Mouse (Mus musculus) heart, postnatal 10 days (tissue): Measurements from ENCODE around the gene Olfr694. TPM values are rescaled to one million over a fixed set of nuclear protein-coding genes. Genes with fewer than 3 reads are reported as not detected.

Source experiments
- total RNA-seq, 2 experiments: library from RNA; stranded (reverse); gene quantifications; 2 replicates each; pipeline ENCODE4 v1.2.3; 2021

Olfr694 gene
- total RNA-seq, 2 experiments from 2014 or later, result not detected

Other genes with a start within 250 kb of the Olfr694 start
- not detected for gene Olfr693, start 11.2 kb downstream of the Olfr694 start, total RNA-seq
- not detected for gene Olfr695, start 24.6 kb upstream of the Olfr694 start, total RNA-seq
- not detected for gene Olfr697, start 50.6 kb upstream of the Olfr694 start, total RNA-seq
- gene Olfr698, start 63.6 kb upstream of the Olfr694 start, total RNA-seq, result not detected
- gene Olfr699, start 101.4 kb upstream of the Olfr694 start, total RNA-seq, result not detected
- gene Olfr700, start 117.0 kb upstream of the Olfr694 start, total RNA-seq, result not detected
- not detected for gene Olfr701, start 122.3 kb upstream of the Olfr694 start, total RNA-seq
- gene Olfr702, start 142.1 kb upstream of the Olfr694 start, total RNA-seq, result not detected
- gene Olfr703, start 151.5 kb upstream of the Olfr694 start, total RNA-seq, result not detected
- not detected for gene Olfr704, start 171.4 kb upstream of the Olfr694 start, total RNA-seq
- not detected for gene Olfr705, start 185.1 kb upstream of the Olfr694 start, total RNA-seq
- gene Olfr706, start 196.3 kb upstream of the Olfr694 start, total RNA-seq, result not detected
- not detected for gene Olfr707, start 209.4 kb upstream of the Olfr694 start, total RNA-seq
- not detected for gene Olfr1532-ps1, start 216.2 kb upstream of the Olfr694 start, total RNA-seq
- not detected for gene Olfr709-ps1, start 240.4 kb upstream of the Olfr694 start, total RNA-seq